Comparison of ENCODE assay signal across 10 mouse cellular contexts in genomic region chr7:132772440-132772839, GRCm38 (mm10). TPM values are rescaled to one million over a fixed set of nuclear protein-coding genes. Genes with fewer than 3 reads are reported as not detected.
DNase-seq lines count a peak whose midpoint lies in the region; ATAC-seq and TF ChIP-seq lines count a peak whose summit lies in the region.
"Had no signal": no experiment of that assay in that cellular context is flagged by ENCODE, and none has a peak within 500 bp of the region (broad histone marks: within the 10 kb centered on the region; RNA-seq: fewer than 3 reads in every experiment).

No protein-coding gene starts in this region.

- intact Hi-C loops in gastrocnemius, postnatal 36 days (cut with DNase I) = loop anchor here (5.0 kb wide), 1 partner anchor 35 kb away; no protein-coding TSS in a partner anchor

- no peak overlapping the region for H3K4me3 ChIP-seq in kidney, embryonic 15.5 days (replicated peaks)
- no peak overlapping the region for H3K4me3 ChIP-seq in kidney, adult 2 months (ENCODE audit: insufficient read depth, low read depth, low read length)
- peak overlapping the region; percentile 64 for H3K4me3 ChIP-seq in liver, embryonic 12.5 days
- no peak overlapping the region for H3K4me3 ChIP-seq in stomach, embryonic 16.5 days (replicated peaks; ENCODE audit: low read length)
- H3K4me3 ChIP-seq: hindbrain, embryonic 12.5 days had no signal

- peak; percentile 63; the same call in 1 of the 2 replicates for ATAC-seq in kidney, embryonic 15.5 days (replicated peaks; ENCODE audit: low FRiP score)
- peak; percentile 33 for ATAC-seq in activated CD4-positive, CD25-positive, alpha-beta regulatory T cell, adult 4 months
- peak; percentile 90 for ATAC-seq in liver, embryonic 12.5 days
- ATAC-seq in stomach, embryonic 16.5 days (ENCODE audit: insufficient read depth, low FRiP score) = peak; percentile 57

- WGBS in kidney, embryonic 15.5 days = 79% methylated on average over 5 of the region's 5 CpGs
- 90% methylated on average over 5 of the region's 5 CpGs for WGBS in kidney, adult 2 months
- WGBS in liver, embryonic 12.5 days (ENCODE audit: insufficient replicate concordance) = 22% methylated on average over 5 of the region's 5 CpGs
- 81% methylated on average over 5 of the region's 5 CpGs for WGBS in stomach, embryonic 16.5 days

- no peak for TF ChIP-seq POLR2A in kidney, adult 2 months (IDR thresholded peaks at IDR 0.05; ENCODE audit: low read depth, low read length)

- no peak overlapping the region for H3K4me2 ChIP-seq in kidney, embryonic 15.5 days
- H3K4me2 ChIP-seq in liver, embryonic 12.5 days = peak overlapping the region; percentile 77
- no peak overlapping the region for H3K4me2 ChIP-seq in stomach, embryonic 16.5 days (ENCODE audit: low read depth, low read length)
- H3K4me2 ChIP-seq: hindbrain, embryonic 12.5 days had no signal

- no peak for TF ChIP-seq CTCF in kidney, adult 2 months (conservative IDR thresholded peaks at IDR 0.05; ENCODE audit: insufficient read depth, insufficient read length, low read depth, low read length)

- H3K27me3 ChIP-seq in kidney, embryonic 15.5 days = no peaks in the 10 kb centered on the region
- H3K27me3 ChIP-seq in kidney, adult 2 months (replicated peaks; ENCODE audit: control insufficient read depth, insufficient read depth, low read length) = no peaks in the 10 kb centered on the region
- no peaks in the 10 kb centered on the region for H3K27me3 ChIP-seq in liver, embryonic 12.5 days (replicated peaks)
- H3K27me3 ChIP-seq in stomach, embryonic 16.5 days (ENCODE audit: control insufficient read depth, insufficient read depth, low read length) = no peaks in the 10 kb centered on the region
- H3K27me3 ChIP-seq: CH12.LX; hindbrain, embryonic 12.5 days had no signal

- H3K9ac ChIP-seq in kidney, embryonic 15.5 days = no peak overlapping the region
- peak overlapping the region; percentile 86 for H3K9ac ChIP-seq in liver, embryonic 12.5 days
- H3K9ac ChIP-seq in stomach, embryonic 16.5 days (ENCODE audit: low read length) = no peak overlapping the region
- H3K9ac ChIP-seq: hindbrain, embryonic 12.5 days had no signal

- no peak for DNase-seq in kidney, adult 2 months
- no peak for DNase-seq in retina, postnatal 1 day
- no peak for DNase-seq in gastrocnemius, postnatal 36 days
- no peak for DNase-seq in layer of hippocampus, adult 9-10 months (ENCODE audit: low spot score)

- H3K27ac ChIP-seq in kidney, embryonic 15.5 days = no peak overlapping the region
- no peak overlapping the region for H3K27ac ChIP-seq in kidney, adult 2 months (ENCODE audit: insufficient read depth, low read depth, low read length)
- peak overlapping the region; percentile 96 for H3K27ac ChIP-seq in liver, embryonic 12.5 days
- no peak overlapping the region for H3K27ac ChIP-seq in stomach, embryonic 16.5 days (ENCODE audit: low read length)
- H3K27ac ChIP-seq: hindbrain, embryonic 12.5 days had no signal

- peaks cover 34% of the 10 kb centered on the region for H3K4me1 ChIP-seq in kidney, embryonic 15.5 days
- peaks cover 33% of the 10 kb centered on the region for H3K4me1 ChIP-seq in kidney, adult 2 months (ENCODE audit: control insufficient read depth, insufficient read depth, low read length)
- peaks cover 98% of the 10 kb centered on the region for H3K4me1 ChIP-seq in liver, embryonic 12.5 days
- H3K4me1 ChIP-seq in stomach, embryonic 16.5 days (ENCODE audit: control insufficient read depth, insufficient read depth, low read length) = peaks cover 10% of the 10 kb centered on the region; the same call in 1 of the 2 replicates

- H3K36me3 ChIP-seq in kidney, embryonic 15.5 days = peaks cover 50% of the 10 kb centered on the region
- no peaks in the 10 kb centered on the region for H3K36me3 ChIP-seq in kidney, adult 2 months (ENCODE audit: control insufficient read depth, insufficient read depth, low read length)
- peaks cover 83% of the 10 kb centered on the region for H3K36me3 ChIP-seq in liver, embryonic 12.5 days
- H3K36me3 ChIP-seq in stomach, embryonic 16.5 days (ENCODE audit: control insufficient read depth, insufficient read depth, low read length) = no peaks in the 10 kb centered on the region; the same call in 1 of the 2 replicates

- H3K9me3 ChIP-seq in kidney, embryonic 15.5 days (replicated peaks) = no peaks in the 10 kb centered on the region
- no peaks in the 10 kb centered on the region for H3K9me3 ChIP-seq in liver, embryonic 12.5 days (replicated peaks)
- H3K9me3 ChIP-seq in stomach, embryonic 16.5 days (replicated peaks; ENCODE audit: control insufficient read depth, low read length) = no peaks in the 10 kb centered on the region
- H3K9me3 ChIP-seq: hindbrain, embryonic 12.5 days had no signal

RNA-seq across cellular contexts. Expression of gene Fam53b, which starts 41.2 kb away (rescaled TPM):
- 22.0 and 22.5 TPM in 2 replicates for polyA plus RNA-seq in kidney, embryonic 15.5 days (2015; fragmentation: Nextera tagmentation; extraction: Ambion mirVana)
- 29.3 and 31.1 TPM in 2 replicates for polyA plus RNA-seq in kidney, adult 2 months (2012; rRNA removed)
- polyA plus RNA-seq in activated CD4-positive, CD25-positive, alpha-beta regulatory T cell, adult 4 months (2017; shearing (Covaris generic)) = 10 to 100 TPM; 78.0 to 82.5 TPM
- 27.2 and 28.8 TPM in 2 replicates for polyA plus RNA-seq in liver, embryonic 12.5 days (2016; fragmentation: Nextera tagmentation; extraction: Ambion mirVana)
- polyA plus RNA-seq in stomach, embryonic 16.5 days (2015; fragmentation: Nextera tagmentation; extraction: Ambion mirVana) = 15.1 and 17.4 TPM in 2 replicates
- total RNA-seq in gastrocnemius, postnatal 36 days (2021) = 10 to 100 TPM; 15.0 to 16.1 TPM

Comparison
In these comparisons a context has a peak if more than half of its experiments do, and no peak if none do; other contexts are left out.
1. ATAC-seq: peak in every context shown above with its lines; median percentile 90 in liver, embryonic 12.5 days; 63 in kidney, embryonic 15.5 days; 57 in stomach, embryonic 16.5 days; 33 in activated CD4-positive, CD25-positive, alpha-beta regulatory T cell, adult 4 months.